Mouse (Mus musculus) frontal cortex, postnatal 14 days (tissue): Measurements from ENCODE around the gene Mxra8.

ENCODE experiments used
- DNase-seq, 2 experiments: peaks; one replicate each; pipeline ENCODE4 v3.0.0; 2022; ENCODE audit warnings: low spot score in 2 of 2

Mxra8 gene

GRCm38 (mm10) chr4:155837404-155838010, 2.0 kb upstream of the Mxra8 start:
- DNase-seq = peak in 1 of 2 experiments; percentile 4

GRCm38 (mm10) chr4:155838187-155839153, 1.0 kb upstream of the Mxra8 start:
- peak in 1 of 2 experiments; percentile 4 for DNase-seq

- DNase-seq = peak in 1 of 2 experiments; percentile 13
Measured at GRCm38 (mm10) chr4:155840076-155841002, 859 bp downstream of the Mxra8 start.

- DNase-seq = no peak
Measured at GRCm38 (mm10) chr4:155841003-155841454, 1.5 kb downstream of the Mxra8 start.

- peak in 1 of 2 experiments; percentile 5 for DNase-seq
Measured at GRCm38 (mm10) chr4:155841651-155842270, 2.3 kb downstream of the Mxra8 start.

- DNase-seq = no peak
Measured at GRCm38 (mm10) chr4:155843231-155843630, 3.8 kb downstream of the Mxra8 start.

- DNase-seq = peak; percentile 78 to 92
Measured at GRCm38 (mm10) chr4:155846871-155847578, 7.5 kb downstream of the Mxra8 start, which contains the start of gene Dvl1. Gene Dvl1, plus strand, starts transcription at chr4:155847402.

GRCm38 (mm10) chr4:155847591-155848352, 8.3 kb downstream of the Mxra8 start:
- no peak for DNase-seq

GRCm38 (mm10) chr4:155848434-155849095, 9.1 kb downstream of the Mxra8 start:
- DNase-seq = no peak

- DNase-seq = no peak
Measured at GRCm38 (mm10) chr4:155849391-155849790, 9.9 kb downstream of the Mxra8 start.

GRCm38 (mm10) chr4:155849792-155850451, 10.4 kb downstream of the Mxra8 start:
- no peak for DNase-seq

- no peak for DNase-seq
Measured at GRCm38 (mm10) chr4:155851368-155851767, 11.9 kb downstream of the Mxra8 start.

GRCm38 (mm10) chr4:155851951-155852411, 12.5 kb downstream of the Mxra8 start:
- no peak for DNase-seq

GRCm38 (mm10) chr4:155853421-155853820, 13.9 kb downstream of the Mxra8 start:
- DNase-seq = no peak

- DNase-seq = no peak
Measured at GRCm38 (mm10) chr4:155854991-155855390, 15.5 kb downstream of the Mxra8 start.

- DNase-seq = no peak
Measured at GRCm38 (mm10) chr4:155856071-155856470, 16.6 kb downstream of the Mxra8 start.

GRCm38 (mm10) chr4:155856881-155857280, 17.4 kb downstream of the Mxra8 start:
- DNase-seq = no peak

- DNase-seq = no peak
Measured at GRCm38 (mm10) chr4:155859318-155859717, 19.8 kb downstream of the Mxra8 start.
